Mouse (Mus musculus): ENCODE measurements at regions not wholly inside any gene's neighbourhood (a gene's known extent, or its start where the extent isn't known, plus 50 kb on each side); places are given as distances from the start of the nearest gene placed in this dataset.

DNA sequence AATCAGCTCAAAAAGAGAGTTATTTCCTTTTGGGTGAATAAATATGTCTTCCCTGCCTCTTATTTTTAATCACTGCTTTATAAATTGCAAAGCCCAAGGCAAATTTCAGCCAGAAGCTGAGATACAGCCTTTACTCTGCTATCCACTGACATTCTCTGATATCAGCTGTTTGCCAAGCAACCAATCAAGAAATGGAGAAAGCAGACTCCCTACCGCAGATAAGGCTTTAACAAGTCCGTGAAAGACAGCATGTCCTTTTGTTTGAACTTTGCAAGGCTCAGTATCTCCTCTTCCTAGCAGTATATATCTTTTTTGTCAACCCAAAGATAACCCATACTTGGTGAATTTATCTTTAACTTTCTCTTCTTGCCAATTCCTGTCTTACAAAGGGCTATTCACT lies 236.6 kb downstream of the Gm11146 start:
- H3K27me3 ChIP-seq (ENCODE audit: control insufficient read depth, insufficient read depth, low read length) = no peaks in the 10 kb centered on the region
- H3K9me3 ChIP-seq (ENCODE audit: control insufficient read depth, low read length) = no peaks in the 10 kb centered on the region
- H3K36me3 ChIP-seq (ENCODE audit: control insufficient read depth, insufficient read depth, low read length) = no peaks in the 10 kb centered on the region
- no peak overlapping the region for H3K4me3 ChIP-seq (ENCODE audit: low read depth, low read length)
- no peak overlapping the region for H3K27ac ChIP-seq (ENCODE audit: low read depth, low read length)
- no peaks in the 10 kb centered on the region for H3K4me1 ChIP-seq (ENCODE audit: control insufficient read depth, insufficient read depth, low read length)
- H3K4me2 ChIP-seq (ENCODE audit: low read depth, low read length) = no peak overlapping the region
- WGBS = 37% methylated on average over 2 of the region's 2 CpGs
- no peak for ATAC-seq (ENCODE audit: low read depth)
- no peak overlapping the region for H3K9ac ChIP-seq (replicated peaks; ENCODE audit: low read depth, low read length)

GRCm38 (mm10) chr16:77364439-77364838 lies 237.5 kb downstream of the Gm11146 start:
- H3K27me3 ChIP-seq (ENCODE audit: control insufficient read depth, insufficient read depth, low read length) = no peaks in the 10 kb centered on the region
- H3K36me3 ChIP-seq (ENCODE audit: control insufficient read depth, insufficient read depth, low read length) = no peaks in the 10 kb centered on the region
- H3K9ac ChIP-seq (replicated peaks; ENCODE audit: low read depth, low read length) = no peak overlapping the region
- no peak for ATAC-seq (ENCODE audit: low read depth)
- WGBS = 95% methylated on average over 3 of the region's 3 CpGs
- no peak overlapping the region for H3K4me3 ChIP-seq (ENCODE audit: low read depth, low read length)
- H3K4me2 ChIP-seq (ENCODE audit: low read depth, low read length) = no peak overlapping the region
- no peak overlapping the region for H3K27ac ChIP-seq (ENCODE audit: low read depth, low read length)
- no peaks in the 10 kb centered on the region for H3K9me3 ChIP-seq (ENCODE audit: control insufficient read depth, low read length)
- no peaks in the 10 kb centered on the region for H3K4me1 ChIP-seq (ENCODE audit: control insufficient read depth, insufficient read depth, low read length)

DNA sequence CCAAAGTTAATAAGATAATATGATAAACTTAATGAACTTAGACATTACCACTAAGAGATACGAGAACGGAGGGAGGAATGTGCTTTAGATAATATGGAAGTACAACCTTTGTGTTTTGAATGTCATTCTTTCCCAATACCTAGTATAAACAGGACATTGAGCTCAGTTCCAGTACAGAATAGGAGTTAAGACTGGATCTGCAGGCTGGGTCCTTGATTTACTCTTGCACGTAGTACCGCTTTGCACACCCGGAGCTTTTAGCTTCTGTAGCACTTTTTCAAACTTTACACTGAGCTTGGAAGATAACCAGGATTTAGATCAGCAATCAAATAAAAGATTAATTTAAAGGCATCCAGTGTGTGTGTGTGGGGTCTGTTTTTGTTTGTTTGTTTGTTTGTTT lies 242.7 kb downstream of the Gm11146 start:
- Histone ChIP-seq H3K27ac (ENCODE audit: low read depth, low read length) (no peak overlapping the region), H3K4me2 (ENCODE audit: low read depth, low read length) (no peak overlapping the region), H3K27me3 (ENCODE audit: control insufficient read depth, insufficient read depth, low read length) (no peaks in the 10 kb centered on the region), H3K4me1 (ENCODE audit: control insufficient read depth, insufficient read depth, low read length) (no peaks in the 10 kb centered on the region), H3K9me3 (ENCODE audit: control insufficient read depth, low read length) (no peaks in the 10 kb centered on the region), H3K9ac (replicated peaks; ENCODE audit: low read depth, low read length) (no peak overlapping the region), H3K4me3 (ENCODE audit: low read depth, low read length) (no peak overlapping the region), H3K36me3 (ENCODE audit: control insufficient read depth, insufficient read depth, low read length) (no peaks in the 10 kb centered on the region)
- WGBS = 88% methylated on average over 5 of the region's 5 CpGs
- ATAC-seq (ENCODE audit: low read depth) = no peak

DNA sequence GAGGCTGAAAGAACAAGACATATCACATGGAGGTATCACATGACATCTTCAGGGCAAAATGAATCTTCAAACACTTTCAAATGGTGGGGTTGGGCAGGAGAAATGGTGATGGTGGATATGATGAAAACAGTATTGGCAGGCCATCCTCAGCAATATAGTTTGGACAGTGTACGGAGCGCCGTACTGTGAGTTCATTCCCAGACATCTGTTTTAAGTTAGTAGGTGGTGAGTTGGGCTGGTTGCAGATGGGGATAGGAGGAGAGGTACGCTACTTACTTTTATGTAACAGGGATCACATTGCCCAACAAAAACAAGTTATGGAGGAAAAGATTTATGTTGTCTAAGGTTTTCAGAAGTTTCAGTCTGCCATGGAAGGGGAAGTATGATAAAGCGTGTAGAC lies 246.6 kb downstream of the Gm11146 start:
- H3K9ac ChIP-seq (replicated peaks; ENCODE audit: low read depth, low read length) = no peak overlapping the region
- no peak overlapping the region for H3K27ac ChIP-seq (ENCODE audit: low read depth, low read length)
- H3K4me3 ChIP-seq (ENCODE audit: low read depth, low read length) = no peak overlapping the region
- 87% methylated on average over 5 of the region's 5 CpGs for WGBS
- ATAC-seq (ENCODE audit: low read depth) = no peak
- H3K4me1 ChIP-seq (ENCODE audit: control insufficient read depth, insufficient read depth, low read length) = no peaks in the 10 kb centered on the region
- no peaks in the 10 kb centered on the region for H3K27me3 ChIP-seq (ENCODE audit: control insufficient read depth, insufficient read depth, low read length)
- H3K4me2 ChIP-seq (ENCODE audit: low read depth, low read length) = no peak overlapping the region
- no peaks in the 10 kb centered on the region for H3K9me3 ChIP-seq (ENCODE audit: control insufficient read depth, low read length)
- H3K36me3 ChIP-seq (ENCODE audit: control insufficient read depth, insufficient read depth, low read length) = no peaks in the 10 kb centered on the region

DNA sequence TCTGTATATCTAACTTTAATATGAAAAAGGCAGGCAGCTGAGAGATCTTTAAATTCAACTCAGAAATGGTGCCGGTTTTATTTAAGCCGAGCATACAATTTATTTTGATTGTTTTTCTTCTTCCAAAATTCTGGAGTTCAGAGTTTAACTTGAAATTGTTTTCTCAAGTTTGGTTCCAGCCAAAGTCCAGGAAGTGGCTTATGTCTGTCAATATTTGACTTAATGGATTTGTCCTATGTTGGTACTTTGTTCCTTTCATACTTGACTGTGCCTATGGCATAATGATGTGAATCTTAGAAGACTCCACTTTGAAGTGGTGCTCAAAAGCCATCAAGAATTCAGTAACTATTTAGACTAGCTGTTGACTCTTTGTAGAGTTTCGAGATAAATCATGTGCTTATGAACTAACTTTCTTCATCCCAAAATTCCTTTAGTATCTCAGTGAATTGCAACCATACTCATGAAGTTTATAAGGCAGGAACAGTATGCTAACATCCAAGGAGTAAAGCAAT lies 247.6 kb downstream of the Gm11146 start:
- Histone ChIP-seq H3K9me3 (ENCODE audit: control insufficient read depth, low read length) (no peaks in the 10 kb centered on the region), H3K27me3 (ENCODE audit: control insufficient read depth, insufficient read depth, low read length) (no peaks in the 10 kb centered on the region), H3K4me3 (ENCODE audit: low read depth, low read length) (no peak overlapping the region), H3K4me1 (ENCODE audit: control insufficient read depth, insufficient read depth, low read length) (no peaks in the 10 kb centered on the region), H3K36me3 (ENCODE audit: control insufficient read depth, insufficient read depth, low read length) (no peaks in the 10 kb centered on the region), H3K4me2 (ENCODE audit: low read depth, low read length) (no peak overlapping the region), H3K27ac (ENCODE audit: low read depth, low read length) (no peak overlapping the region), H3K9ac (replicated peaks; ENCODE audit: low read depth, low read length) (no peak overlapping the region)
- 92% methylated on average over 3 of the region's 3 CpGs for WGBS
- ATAC-seq (ENCODE audit: low read depth) = no peak

DNA sequence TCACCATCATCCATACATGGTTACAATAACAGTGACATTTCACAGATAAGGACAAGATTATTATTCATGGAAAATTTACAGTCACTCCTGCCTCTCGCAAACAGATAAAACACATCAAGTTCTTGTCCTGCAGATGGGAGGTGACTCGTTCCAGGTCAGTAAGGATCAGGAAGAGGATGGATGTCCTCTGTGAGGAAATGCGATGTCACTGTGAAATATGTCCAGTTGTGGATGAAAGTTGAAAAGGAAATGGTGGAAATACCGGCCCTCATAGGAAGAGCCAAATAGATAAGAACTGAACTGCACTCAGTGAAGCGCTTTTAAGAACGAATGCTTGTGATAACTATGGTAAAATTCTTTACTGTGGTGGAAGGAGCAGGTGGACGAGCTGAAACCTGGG lies 255.8 kb downstream of the Gm11146 start:
- no peak overlapping the region for H3K4me2 ChIP-seq (ENCODE audit: low read depth, low read length)
- H3K36me3 ChIP-seq (ENCODE audit: control insufficient read depth, insufficient read depth, low read length) = no peaks in the 10 kb centered on the region
- 78% methylated on average over 7 of the region's 7 CpGs for WGBS
- H3K4me1 ChIP-seq (ENCODE audit: control insufficient read depth, insufficient read depth, low read length) = no peaks in the 10 kb centered on the region
- no peak for ATAC-seq (ENCODE audit: low read depth)
- no peaks in the 10 kb centered on the region for H3K27me3 ChIP-seq (ENCODE audit: control insufficient read depth, insufficient read depth, low read length)
- no peak overlapping the region for H3K27ac ChIP-seq (ENCODE audit: low read depth, low read length)
- no peaks in the 10 kb centered on the region for H3K9me3 ChIP-seq (ENCODE audit: control insufficient read depth, low read length)
- no peak overlapping the region for H3K4me3 ChIP-seq (ENCODE audit: low read depth, low read length)
- H3K9ac ChIP-seq (replicated peaks; ENCODE audit: low read depth, low read length) = no peak overlapping the region

DNA sequence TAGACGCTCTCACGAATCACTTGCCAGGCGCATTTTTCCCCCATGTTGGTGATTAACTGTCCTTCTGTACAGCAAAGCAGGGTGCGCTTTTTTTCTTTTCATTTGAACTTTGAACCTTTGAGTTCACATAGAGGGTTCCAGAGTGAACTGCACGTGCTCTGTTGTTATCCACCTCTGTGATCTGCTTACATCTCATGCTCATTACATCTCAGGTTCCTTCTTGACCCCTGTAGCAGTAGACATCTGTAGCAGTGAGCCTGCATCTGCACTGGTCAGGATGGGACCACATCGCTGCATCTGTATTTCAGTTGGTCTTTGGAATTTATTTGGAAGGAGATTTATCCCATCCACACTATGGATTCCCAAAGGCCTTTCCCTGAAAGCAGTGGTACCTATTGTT lies 269.6 kb downstream of the Gm11146 start:
- H3K27ac ChIP-seq (ENCODE audit: low read depth, low read length) = no peak overlapping the region
- H3K9me3 ChIP-seq (ENCODE audit: control insufficient read depth, low read length) = no peaks in the 10 kb centered on the region
- peaks cover 9% of the 10 kb centered on the region; the same call in 1 of the 2 replicates for H3K4me1 ChIP-seq (ENCODE audit: control insufficient read depth, insufficient read depth, low read length)
- no peaks in the 10 kb centered on the region for H3K27me3 ChIP-seq (ENCODE audit: control insufficient read depth, insufficient read depth, low read length)
- H3K4me2 ChIP-seq (ENCODE audit: low read depth, low read length) = peak overlapping the region; percentile 34
- no peak for ATAC-seq (ENCODE audit: low read depth)
- H3K36me3 ChIP-seq (ENCODE audit: control insufficient read depth, insufficient read depth, low read length) = no peaks in the 10 kb centered on the region
- H3K9ac ChIP-seq (replicated peaks; ENCODE audit: low read depth, low read length) = no peak overlapping the region
- 22% methylated on average over 6 of the region's 6 CpGs for WGBS
- H3K4me3 ChIP-seq (ENCODE audit: low read depth, low read length) = peak overlapping the region; percentile 0

GRCm38 (mm10) chr16:77330996-77331395 lies 270.9 kb downstream of the Gm11146 start:
- H3K27ac ChIP-seq (ENCODE audit: low read depth, low read length) = peak overlapping the region; percentile 69; the same call in 1 of the 2 replicates
- peak overlapping the region; percentile 36 for H3K4me3 ChIP-seq (ENCODE audit: low read depth, low read length)
- H3K4me1 ChIP-seq (ENCODE audit: control insufficient read depth, insufficient read depth, low read length) = peaks cover 9% of the 10 kb centered on the region; the same call in 1 of the 2 replicates
- WGBS = 5% methylated on average over 8 of the region's 8 CpGs
- no peaks in the 10 kb centered on the region for H3K9me3 ChIP-seq (ENCODE audit: control insufficient read depth, low read length)
- ATAC-seq (ENCODE audit: low read depth) = no peak
- no peaks in the 10 kb centered on the region for H3K36me3 ChIP-seq (ENCODE audit: control insufficient read depth, insufficient read depth, low read length)
- peak overlapping the region; percentile 58 for H3K9ac ChIP-seq (replicated peaks; ENCODE audit: low read depth, low read length)
- H3K4me2 ChIP-seq (ENCODE audit: low read depth, low read length) = peak overlapping the region; percentile 34
- H3K27me3 ChIP-seq (ENCODE audit: control insufficient read depth, insufficient read depth, low read length) = no peaks in the 10 kb centered on the region

- Histone ChIP-seq H3K4me1 (ENCODE audit: control insufficient read depth, insufficient read depth, low read length) (peaks cover 9% of the 10 kb centered on the region; the same call in 1 of the 2 replicates), H3K9me3 (ENCODE audit: control insufficient read depth, low read length) (no peaks in the 10 kb centered on the region), H3K4me3 (ENCODE audit: low read depth, low read length) (peak overlapping the region; percentile 36), H3K4me2 (ENCODE audit: low read depth, low read length) (peak overlapping the region; percentile 40; the same call in 1 of the 2 replicates), H3K36me3 (ENCODE audit: control insufficient read depth, insufficient read depth, low read length) (no peaks in the 10 kb centered on the region), H3K27me3 (ENCODE audit: control insufficient read depth, insufficient read depth, low read length) (no peaks in the 10 kb centered on the region), H3K9ac (replicated peaks; ENCODE audit: low read depth, low read length) (peak overlapping the region; percentile 58), H3K27ac (ENCODE audit: low read depth, low read length) (peak overlapping the region; percentile 86)
- no peak for ATAC-seq (ENCODE audit: low read depth)
- 10% methylated on average over 10 of the region's 10 CpGs for WGBS
These were observed 272.0 kb downstream of the Gm11146 start for GRCm38 (mm10) chr16:77329711-77330530.
